Mouse (Mus musculus) limb, embryonic 10.5 days (tissue): ENCODE results near the gene Duoxa1. TPM values are rescaled to one million over a fixed set of nuclear protein-coding genes. Genes with fewer than 3 reads are reported as not detected.

Experiments used
- DNase-seq: peaks from one replicate; pipeline ENCODE4 v3.0.0-alpha.2; 2017; ENCODE audit warnings: low spot score
- H3K27ac ChIP-seq: fragments of 300-500 bp; sonication (generic); 2 replicates; pipeline ENCODE4 v1.5.1; 2016; ENCODE audit warnings: mild to moderate bottlenecking
- H3K27me3 ChIP-seq: fragments of 300-500 bp; sonication (generic); 2 replicates; pipeline ENCODE4 v1.6.1; 2016; ENCODE audit warnings: low read depth, mild to moderate bottlenecking; ENCODE audit not compliant: poor library complexity, severe bottlenecking
- H3K36me3 ChIP-seq: fragments of 300-500 bp; sonication (generic); 2 replicates; pipeline ENCODE4 v1.6.1; 2016; ENCODE audit warnings: mild to moderate bottlenecking, moderate library complexity
- H3K4me1 ChIP-seq: fragments of 300-500 bp; sonication (generic); 2 replicates; pipeline ENCODE4 v1.6.1; 2016
- H3K4me3 ChIP-seq: fragments of 300-500 bp; sonication (generic); 2 replicates; pipeline ENCODE4 v1.5.1; 2016; ENCODE audit warnings: mild to moderate bottlenecking, moderate library complexity
- H3K9me3 ChIP-seq: fragments of 300-500 bp; sonication (generic); replicated peaks from 2 replicates; pipeline ENCODE4 v1.6.1; 2016; ENCODE audit warnings: mild to moderate bottlenecking
- WGBS: fragments of 180-500 bp; shearing (Covaris S2); methylation state at CpG from one replicate; pipeline ENCODE4 v1.1.7; 2016; 5-methylcytosine and 5-hydroxymethylcytosine counted together
- polyA plus RNA-seq: library from polyadenylated mRNA; unstranded; fragments of >200 nt; fragmentation: Nextera tagmentation; extraction: Ambion mirVana; gene quantifications from 2 replicates; pipeline ENCODE4 v1.2.1, GENCODE M21; 2016

The Duoxa1 gene
- polyA plus RNA-seq, 1 experiment from 2014 or later, result 0.45 TPM

- DNase-seq, result peak; percentile 35
- H3K4me1 ChIP-seq, result peaks cover 40% of the 10 kb centered on the region
- no peaks in the 10 kb centered on the region for H3K36me3 ChIP-seq
- no peaks in the 10 kb centered on the region for H3K9me3 ChIP-seq
- H3K27me3 ChIP-seq, result peaks cover 99% of the 10 kb centered on the region
- H3K27ac ChIP-seq, result no peak overlapping the region
- WGBS, result 7% methylated on average over 14 of the region's 14 CpGs
- no peak overlapping the region for H3K4me3 ChIP-seq
Measured at GRCm38 (mm10) chr2:122299911-122300655, 13.4 kb downstream of the Duoxa1 start.

GRCm38 (mm10) chr2:122298596-122299490 is 14.7 kb downstream of the Duoxa1 start, which contains the start of gene Duoxa2:
TSS of gene Duoxa2 (plus strand) at chr2:122298900.
- Histone ChIP-seq H3K4me3 (peak within 1 kb of the TSS; percentile 40), H3K9me3 (no peaks in the 10 kb centered on the region), H3K27me3 (peaks cover 100% of the 10 kb centered on the region), H3K36me3 (no peaks in the 10 kb centered on the region), H3K4me1 (peaks cover 47% of the 10 kb centered on the region), H3K27ac (no peak within 1 kb of the TSS)
- DNase-seq, result peak; percentile 52
- WGBS, result 2% methylated on average over 43 of the region's 43 CpGs

DNA sequence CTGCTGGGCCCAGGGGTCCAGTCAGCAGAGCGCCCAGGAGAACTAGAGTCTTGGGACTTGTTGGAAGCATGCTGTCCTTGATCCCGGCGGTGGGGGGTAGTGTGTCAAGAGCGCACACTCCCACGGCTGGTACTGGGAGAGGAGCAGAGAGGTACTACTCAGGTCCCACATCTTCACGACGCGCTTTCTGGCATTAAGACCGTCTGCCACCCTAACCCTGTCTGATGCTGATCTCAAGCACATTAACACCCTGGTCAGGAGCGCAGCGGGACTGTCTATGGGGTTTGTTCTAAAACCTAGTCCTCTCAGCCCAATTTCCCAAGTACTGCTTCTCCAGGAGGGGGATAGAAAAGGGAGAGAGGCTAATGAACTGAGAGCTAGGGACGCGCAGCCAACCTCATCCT is 15.4 kb downstream of the Duoxa1 start, which contains the start of gene Duox2:
Duox2 (minus strand) TSS at position 354 of the 404 bp plus-strand sequence.
- 4% methylated on average over 13 of the region's 13 CpGs for WGBS

GRCm38 (mm10) chr2:122297271-122298095 is 16.0 kb downstream of the Duoxa1 start:
- under 1% methylated on average over 35 of the region's 35 CpGs for WGBS
- Histone ChIP-seq H3K27ac (no peak overlapping the region), H3K27me3 (peaks cover 100% of the 10 kb centered on the region), H3K4me3 (peak overlapping the region; percentile 13), H3K9me3 (no peaks in the 10 kb centered on the region), H3K4me1 (peaks cover 47% of the 10 kb centered on the region), H3K36me3 (no peaks in the 10 kb centered on the region)
- peak; percentile 65 for DNase-seq

More for the DNA sequence above, 15.4 kb downstream of the Duoxa1 start, which contains the start of gene Duox2:
- Histone ChIP-seq H3K27me3 (peaks cover 100% of the 10 kb centered on the region), H3K4me3 (peak within 1 kb of the TSS; percentile 40), H3K27ac (no peak within 1 kb of the TSS), H3K9me3 (no peaks in the 10 kb centered on the region), H3K4me1 (peaks cover 47% of the 10 kb centered on the region), H3K36me3 (no peaks in the 10 kb centered on the region)
- no peak for DNase-seq

DNA sequence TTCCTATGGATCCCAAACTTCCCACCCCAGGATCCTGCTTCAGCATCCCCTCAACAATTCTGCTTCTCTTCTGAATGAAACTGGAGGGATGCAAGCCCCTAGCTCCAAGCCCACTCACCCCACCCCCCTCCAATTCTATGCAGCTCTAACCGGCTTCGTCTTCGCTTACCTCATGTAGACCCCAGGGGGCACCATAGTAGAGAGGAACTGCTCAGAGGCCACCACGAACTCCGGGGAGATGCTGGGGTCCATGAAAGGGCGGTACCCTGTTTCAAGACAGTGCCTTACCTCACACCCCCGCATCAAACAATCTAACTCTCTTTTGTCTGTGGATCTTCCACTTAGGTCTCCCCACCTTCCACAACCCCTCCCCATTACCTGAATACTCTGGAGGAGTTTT is 18.6 kb downstream of the Duoxa1 start:
- no peak overlapping the region for H3K27ac ChIP-seq
- peaks cover 34% of the 10 kb centered on the region for H3K4me1 ChIP-seq
- H3K9me3 ChIP-seq, result no peaks in the 10 kb centered on the region
- H3K36me3 ChIP-seq, result no peaks in the 10 kb centered on the region
- H3K4me3 ChIP-seq, result no peak overlapping the region
- H3K27me3 ChIP-seq, result peaks cover 85% of the 10 kb centered on the region
- DNase-seq, result peak; percentile 31
- WGBS, result 3% methylated on average over 7 of the region's 7 CpGs

- H3K4me1 ChIP-seq, result no peaks in the 10 kb centered on the region
- H3K4me3 ChIP-seq, result no peak overlapping the region
- peaks cover 4% of the 10 kb centered on the region; the same call in 1 of the 2 replicates for H3K27me3 ChIP-seq
- H3K36me3 ChIP-seq, result no peaks in the 10 kb centered on the region
- DNase-seq, result no peak
- 69% methylated on average over 7 of the region's 7 CpGs for WGBS
- H3K27ac ChIP-seq, result no peak overlapping the region
- H3K9me3 ChIP-seq, result no peaks in the 10 kb centered on the region
Measured at GRCm38 (mm10) chr2:122286137-122286536, 27.4 kb downstream of the Duoxa1 start.

DNA sequence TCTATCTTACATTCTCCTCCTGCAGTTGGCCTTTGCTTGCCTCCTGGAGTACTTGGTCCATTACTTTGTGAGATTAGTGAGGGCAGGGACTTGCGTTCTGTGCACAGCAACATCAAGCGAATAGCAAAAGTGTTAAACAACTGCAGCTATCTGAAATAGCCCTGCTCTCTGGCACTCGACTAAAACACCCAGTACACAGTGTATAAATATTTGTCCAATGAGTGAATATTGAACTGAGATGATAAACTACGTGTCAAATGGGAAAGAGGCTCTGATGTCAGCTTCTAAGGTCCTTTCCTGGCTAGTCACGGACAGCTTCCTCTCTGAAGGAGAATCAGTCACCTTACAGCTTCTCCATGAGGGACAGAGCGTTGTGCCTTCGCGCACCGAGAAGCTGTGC is 29.4 kb downstream of the Duoxa1 start:
- H3K4me3 ChIP-seq, result no peak overlapping the region
- H3K27ac ChIP-seq, result no peak overlapping the region
- H3K9me3 ChIP-seq, result no peaks in the 10 kb centered on the region
- no peak for DNase-seq
- H3K36me3 ChIP-seq, result no peaks in the 10 kb centered on the region
- H3K27me3 ChIP-seq, result no peaks in the 10 kb centered on the region
- WGBS, result 86% methylated on average over 9 of the region's 9 CpGs
- H3K4me1 ChIP-seq, result no peaks in the 10 kb centered on the region

GRCm38 (mm10) chr2:122278769-122279168 is 34.8 kb downstream of the Duoxa1 start:
- 0 out of 2 replicates have a peak, but pooled peaks cover 2% of the 10 kb centered on the region for H3K4me1 ChIP-seq
- no peaks in the 10 kb centered on the region for H3K9me3 ChIP-seq
- H3K27ac ChIP-seq, result no peak overlapping the region
- no peak for DNase-seq
- H3K27me3 ChIP-seq, result no peaks in the 10 kb centered on the region
- 92% methylated on average over 3 of the region's 3 CpGs for WGBS
- H3K4me3 ChIP-seq, result no peak overlapping the region
- no peaks in the 10 kb centered on the region for H3K36me3 ChIP-seq

GRCm38 (mm10) chr2:122266407-122267193 is 46.9 kb downstream of the Duoxa1 start:
- 91% methylated on average over 7 of the region's 7 CpGs for WGBS
- H3K27ac ChIP-seq, result no peak overlapping the region
- no peaks in the 10 kb centered on the region for H3K9me3 ChIP-seq
- H3K4me3 ChIP-seq, result no peak overlapping the region
- H3K36me3 ChIP-seq, result no peaks in the 10 kb centered on the region
- no peaks in the 10 kb centered on the region for H3K27me3 ChIP-seq
- DNase-seq, result no peak
- peaks cover 4% of the 10 kb centered on the region; the same call in 1 of the 2 replicates for H3K4me1 ChIP-seq

DNA sequence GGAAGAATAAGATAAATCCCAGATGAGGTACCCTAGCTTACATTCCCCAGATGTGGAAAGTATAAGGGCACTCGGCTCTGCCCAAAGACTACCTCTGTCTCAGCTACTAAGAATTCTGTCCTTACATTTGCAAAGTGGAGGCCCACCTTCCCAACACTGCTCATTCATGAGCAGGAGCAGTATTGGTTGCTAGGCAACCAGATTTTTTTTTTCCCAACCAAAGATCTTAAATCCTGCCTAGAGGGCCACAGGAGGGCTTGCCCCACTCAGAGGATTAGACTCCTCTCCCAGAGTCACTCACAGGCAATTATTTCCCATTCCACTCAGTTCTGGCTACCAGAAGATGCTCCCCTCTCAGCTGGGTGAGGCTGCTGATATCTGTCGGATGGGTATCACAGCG is 48.8 kb downstream of the Duoxa1 start:
- no peak for DNase-seq
- no peaks in the 10 kb centered on the region for H3K36me3 ChIP-seq
- H3K27me3 ChIP-seq, result no peaks in the 10 kb centered on the region
- H3K4me1 ChIP-seq, result peaks cover 4% of the 10 kb centered on the region; the same call in 1 of the 2 replicates
- no peak overlapping the region for H3K27ac ChIP-seq
- WGBS, result 81% methylated on average over 3 of the region's 3 CpGs
- H3K4me3 ChIP-seq, result no peak overlapping the region
- H3K9me3 ChIP-seq, result no peaks in the 10 kb centered on the region

- H3K4me1 ChIP-seq, result peaks cover 4% of the 10 kb centered on the region; the same call in 1 of the 2 replicates
- DNase-seq, result no peak
- H3K27me3 ChIP-seq, result no peaks in the 10 kb centered on the region
- H3K9me3 ChIP-seq, result no peaks in the 10 kb centered on the region
- H3K4me3 ChIP-seq, result no peak overlapping the region
- 90% methylated on average over 5 of the region's 5 CpGs for WGBS
- no peaks in the 10 kb centered on the region for H3K36me3 ChIP-seq
- no peak overlapping the region for H3K27ac ChIP-seq
Measured at GRCm38 (mm10) chr2:122260729-122261128, 52.8 kb downstream of the Duoxa1 start.

DNA sequence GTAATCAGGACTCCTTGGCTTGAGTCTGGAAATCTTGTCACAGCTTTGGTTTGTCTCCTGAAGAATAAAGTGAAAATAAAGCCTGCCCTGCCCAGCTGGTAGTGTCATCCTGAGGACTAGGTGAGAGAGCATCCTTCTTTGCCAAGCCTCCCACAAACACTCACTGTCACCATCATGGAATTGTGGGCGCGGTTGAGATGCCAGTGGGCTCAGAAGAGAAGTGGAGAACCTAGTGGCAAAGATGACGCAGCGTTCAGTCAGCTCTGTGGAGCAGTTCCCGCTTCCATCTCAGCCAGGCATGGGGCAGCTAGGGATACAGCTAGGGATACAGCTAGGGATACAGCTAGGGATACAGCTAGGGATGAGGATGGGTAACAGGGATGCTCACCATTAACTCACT is 57.5 kb downstream of the Duoxa1 start:
- no peak overlapping the region for H3K27ac ChIP-seq
- 97% methylated on average over 5 of the region's 5 CpGs for WGBS
- no peaks in the 10 kb centered on the region for H3K36me3 ChIP-seq
- no peak for DNase-seq
- no peak overlapping the region for H3K4me3 ChIP-seq
- H3K27me3 ChIP-seq, result no peaks in the 10 kb centered on the region
- no peaks in the 10 kb centered on the region for H3K9me3 ChIP-seq
- no peaks in the 10 kb centered on the region for H3K4me1 ChIP-seq
